Mouse (Mus musculus) kidney, adult 11 months (tissue): Measurements from ENCODE around the gene Tbxas1.

Experiments used
- DNase-seq: peaks from one replicate; pipeline ENCODE4 v3.0.0; 2022

The Tbxas1 gene

GRCm38 (mm10) chr6:38966839-38967238, 91.6 kb downstream of the Tbxas1 start:
- no peak for DNase-seq

GRCm38 (mm10) chr6:38967288-38967687, 92.1 kb downstream of the Tbxas1 start:
- DNase-seq, result no peak

- no peak for DNase-seq
Observed at GRCm38 (mm10) chr6:38967988-38968387, 92.8 kb downstream of the Tbxas1 start.

DNA sequence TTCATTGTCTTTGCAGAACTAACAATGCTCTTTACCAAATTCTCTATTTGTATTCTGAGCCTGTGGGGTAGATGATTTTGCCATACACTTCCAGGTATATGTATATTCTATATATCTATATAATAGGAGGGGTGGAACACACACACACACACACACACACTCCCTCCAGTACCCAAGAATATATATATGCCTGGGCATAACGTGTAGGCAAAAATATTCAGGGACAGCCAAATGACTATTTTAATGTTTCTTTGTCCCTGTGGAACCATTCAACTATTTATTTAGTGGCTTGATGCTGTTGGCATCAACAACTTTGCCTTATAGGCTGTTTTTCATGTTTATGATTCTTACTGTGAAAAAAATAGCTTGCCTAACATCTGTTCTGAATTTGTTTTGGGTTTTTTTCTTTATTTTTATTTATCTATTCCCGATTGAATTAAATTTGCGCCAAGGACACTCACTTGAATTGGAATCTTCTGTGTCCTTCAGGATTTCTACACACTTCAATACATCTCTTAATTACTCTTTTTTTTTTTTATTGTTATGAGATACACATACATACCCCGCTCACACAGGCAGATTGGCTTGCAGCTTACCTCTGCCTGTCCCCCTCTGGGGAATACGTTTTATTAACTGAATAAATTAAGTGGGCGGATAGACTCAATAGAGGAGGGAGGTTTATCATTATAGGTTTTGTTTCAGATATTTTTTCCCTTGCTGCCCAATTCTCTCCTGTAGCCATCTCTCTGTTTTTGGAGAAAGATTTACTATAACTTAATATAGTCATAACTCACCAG, 94.9 kb downstream of the Tbxas1 start:
- no peak for DNase-seq

- DNase-seq, result no peak
Observed at GRCm38 (mm10) chr6:38970759-38971158, 95.6 kb downstream of the Tbxas1 start.

- no peak for DNase-seq
Observed at GRCm38 (mm10) chr6:38972826-38973225, 97.6 kb downstream of the Tbxas1 start.

- peak; percentile 58 for DNase-seq
Observed at GRCm38 (mm10) chr6:38973441-38974161, 98.4 kb downstream of the Tbxas1 start.

DNA sequence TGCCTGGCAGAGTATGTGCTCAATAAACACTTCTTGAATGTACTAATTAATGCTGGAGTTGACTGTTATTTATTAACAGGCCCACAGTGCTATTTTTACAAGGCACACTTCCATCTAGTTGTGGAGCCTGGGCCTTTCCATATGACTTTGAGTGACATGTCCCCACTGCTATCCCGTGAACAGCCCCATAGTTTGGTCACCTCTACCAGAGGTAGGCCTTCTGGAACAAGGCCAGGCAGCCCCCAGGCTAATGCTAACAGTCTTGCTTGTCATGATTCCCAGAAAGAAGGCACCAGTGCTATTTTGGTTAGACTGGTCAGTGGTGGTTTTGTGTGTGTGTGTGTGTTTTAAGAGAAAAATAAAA, 98.9 kb downstream of the Tbxas1 start:
- peak; percentile 90 for DNase-seq

DNA sequence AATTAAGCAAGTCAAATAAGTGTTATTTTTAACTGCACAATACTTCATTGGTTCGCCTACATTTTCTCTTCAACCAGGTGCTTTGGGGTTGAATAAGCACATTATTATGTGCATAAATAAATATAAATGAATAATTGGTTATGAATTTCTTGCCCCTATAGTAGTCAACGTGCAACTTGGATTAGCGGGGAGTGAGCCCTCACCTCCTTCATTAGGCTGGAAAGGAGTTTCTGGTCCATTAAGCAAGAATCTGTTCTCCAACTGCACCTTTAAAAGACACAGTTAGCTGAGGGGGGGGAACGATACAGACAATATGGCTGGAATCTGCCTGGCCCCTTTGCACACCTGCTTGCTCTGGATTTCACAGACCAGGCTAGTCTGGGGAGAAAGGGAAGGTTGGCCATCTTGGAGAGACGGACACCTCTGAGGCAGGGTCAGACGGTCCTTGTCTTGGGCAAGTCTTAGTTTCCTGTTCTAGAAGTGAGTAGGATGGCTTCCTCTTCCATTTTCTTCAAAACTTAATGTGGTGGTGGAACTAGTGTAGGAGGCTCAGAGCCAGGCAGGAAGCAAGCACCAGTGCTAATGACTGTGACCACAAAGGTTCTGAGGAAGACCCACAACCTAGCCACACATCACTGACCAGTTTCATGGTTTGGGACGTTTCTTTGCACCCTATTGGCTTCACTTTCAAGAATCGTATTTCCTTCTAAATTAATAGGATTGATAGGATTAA, 99.5 kb downstream of the Tbxas1 start:
- DNase-seq, result no peak

GRCm38 (mm10) chr6:38975866-38976265, 100.7 kb downstream of the Tbxas1 start:
- no peak for DNase-seq

DNA sequence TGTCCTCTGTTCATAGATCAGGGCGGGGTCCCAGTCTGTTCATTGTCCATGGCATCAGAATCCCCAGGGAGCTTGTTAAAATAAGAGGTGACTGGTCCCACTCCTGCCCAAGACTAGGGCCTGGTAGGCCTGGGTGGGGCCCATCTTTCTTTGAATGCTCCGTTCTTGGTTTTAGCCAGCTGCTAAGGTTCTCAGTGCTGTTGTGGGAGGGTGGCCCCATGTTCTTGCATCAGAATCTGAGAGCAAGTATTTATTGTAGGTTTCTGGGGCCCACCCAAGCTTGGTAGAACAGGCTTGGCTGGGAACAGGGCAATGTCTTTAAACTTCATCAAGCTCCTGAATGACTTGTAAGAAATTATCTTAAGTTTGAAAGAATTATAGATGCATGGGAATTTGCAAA, 101.2 kb downstream of the Tbxas1 start:
- no peak for DNase-seq

- DNase-seq, result peak; percentile 71
Observed at GRCm38 (mm10) chr6:38980921-38981715, 105.9 kb downstream of the Tbxas1 start.

- DNase-seq, result no peak
Observed at GRCm38 (mm10) chr6:38982071-38982470, 106.9 kb downstream of the Tbxas1 start.

GRCm38 (mm10) chr6:38982656-38983055, 107.5 kb downstream of the Tbxas1 start:
- DNase-seq, result no peak

- DNase-seq, result peak; percentile 82
Observed at GRCm38 (mm10) chr6:38983060-38983459, 107.9 kb downstream of the Tbxas1 start.

DNA sequence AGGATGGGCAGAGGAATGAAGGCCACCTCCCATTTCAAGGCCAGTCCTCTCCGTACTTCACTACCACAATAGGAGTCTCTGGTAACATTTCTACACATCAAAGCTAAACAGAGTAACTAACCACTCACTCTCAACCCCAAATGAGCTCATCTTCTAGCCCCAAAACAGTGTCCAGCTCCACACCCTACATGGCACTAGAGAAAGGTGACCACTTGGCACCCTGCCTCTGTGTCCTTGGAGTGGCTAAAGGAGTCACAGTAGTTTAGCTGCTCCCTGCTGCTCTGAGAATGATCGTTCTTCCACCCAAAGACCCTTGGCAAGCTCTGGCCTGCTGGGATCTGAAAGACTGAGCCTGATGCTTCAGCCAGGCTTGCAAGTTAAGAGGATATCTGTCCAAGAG, 109.4 kb downstream of the Tbxas1 start:
- DNase-seq, result no peak

GRCm38 (mm10) chr6:38986641-38987040, 111.4 kb downstream of the Tbxas1 start:
- DNase-seq, result no peak

DNA sequence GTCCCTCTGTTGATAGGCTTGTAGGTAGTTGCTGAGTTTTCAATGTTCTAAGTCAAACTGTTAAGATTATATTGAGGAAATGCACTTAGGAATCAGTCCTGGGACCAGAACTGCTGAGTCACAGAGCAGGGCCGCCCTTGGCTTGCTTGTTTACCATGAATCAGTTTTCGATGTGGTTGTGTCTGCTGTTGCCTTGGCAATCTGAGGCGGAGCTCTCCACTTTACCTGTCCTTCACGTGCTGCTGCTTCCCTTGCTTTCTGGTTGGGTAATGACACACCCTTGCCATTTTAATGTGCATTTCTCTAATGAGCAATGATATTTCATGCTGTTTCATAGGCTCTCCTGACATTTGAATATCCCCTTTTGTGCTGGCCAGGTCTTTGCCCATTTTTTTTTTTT, 116.8 kb downstream of the Tbxas1 start:
- DNase-seq, result peak; percentile 56

GRCm38 (mm10) chr6:38995774-38996173, 120.6 kb downstream of the Tbxas1 start:
- DNase-seq, result no peak

GRCm38 (mm10) chr6:38997838-38998237, 122.6 kb downstream of the Tbxas1 start:
- DNase-seq, result no peak

DNA sequence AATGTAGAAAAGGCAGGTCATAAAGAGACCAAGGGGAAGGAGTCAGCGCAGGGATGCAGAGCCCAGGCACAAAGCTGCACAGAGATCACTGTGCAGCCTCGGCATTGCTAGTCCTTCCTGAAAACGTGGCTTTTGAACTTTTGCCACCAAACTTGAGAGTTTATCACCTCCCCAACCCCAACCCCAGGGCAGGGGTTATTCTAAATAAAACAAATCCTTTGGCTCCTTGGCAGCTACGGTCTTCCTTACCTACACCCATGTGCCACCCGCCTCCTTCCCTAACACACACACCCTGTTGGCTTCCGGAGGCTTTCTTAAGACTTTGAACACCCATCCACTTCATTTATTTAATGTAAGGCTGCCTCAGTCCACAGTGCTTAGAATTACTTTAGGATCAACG, 127.9 kb downstream of the Tbxas1 start:
- DNase-seq, result peak; percentile 34

- peak; percentile 70 for DNase-seq
Observed at GRCm38 (mm10) chr6:39004003-39004473, 128.8 kb downstream of the Tbxas1 start.
